Mouse (Mus musculus) forebrain, embryonic 11.5 days (tissue): ENCODE measurements around the gene Pop5. TPM values are rescaled to one million over a fixed set of nuclear protein-coding genes. Genes with fewer than 3 reads are reported as not detected.
A peak's percentile ranks its signal among the peaks of the same experiment; 100 is the strongest.

Experiments used
- ATAC-seq: fragments of 200-750 bp; cut with Nextera tagmentation; replicated peaks from 2 replicates; pipeline ENCODE4 v1.8.0; 2017; ENCODE audit warnings: moderate TSS enrichment; ENCODE audit not compliant: low FRiP score
- DNase-seq: peaks from one replicate; pipeline ENCODE4 v3.0.0-alpha.2; 2017; ENCODE audit warnings: low spot score
- H3K27ac ChIP-seq: fragments of 300-500 bp; sonication (generic); 2 replicates; pipeline ENCODE4 v1.5.1; 2014; ENCODE audit warnings: low read depth, low read length
- H3K27me3 ChIP-seq: fragments of 300-500 bp; sonication (generic); 2 replicates; pipeline ENCODE4 v1.6.1; 2014; ENCODE audit warnings: mild to moderate bottlenecking, low read length, mixed read lengths; ENCODE audit not compliant: control insufficient read depth, insufficient read depth
- H3K36me3 ChIP-seq: fragments of 300-500 bp; sonication (generic); 2 replicates; pipeline ENCODE4 v1.6.1; 2014; ENCODE audit warnings: mild to moderate bottlenecking, low read length, moderate library complexity, mixed read lengths; ENCODE audit not compliant: control insufficient read depth, insufficient read depth
- H3K4me1 ChIP-seq: fragments of 300-500 bp; sonication (generic); replicated peaks from 2 replicates; pipeline ENCODE4 v1.6.1; 2014; ENCODE audit warnings: low read length, mixed read lengths; ENCODE audit not compliant: control insufficient read depth, insufficient read depth
- H3K4me2 ChIP-seq: fragments of 300-500 bp; sonication (generic); 2 replicates; pipeline ENCODE4 v1.6.1; 2014; ENCODE audit warnings: low read depth, mild to moderate bottlenecking, low read length, moderate library complexity, mixed read lengths; ENCODE audit not compliant: severe bottlenecking
- H3K4me3 ChIP-seq: fragments of 300-500 bp; sonication (generic); 2 replicates; pipeline ENCODE4 v1.5.1; 2014; ENCODE audit warnings: low read depth, low read length
- H3K9ac ChIP-seq: fragments of 300-500 bp; sonication (generic); 2 replicates; pipeline ENCODE4 v1.6.1; 2014; ENCODE audit warnings: low read length
- H3K9me3 ChIP-seq: fragments of 300-500 bp; sonication (generic); 2 replicates; pipeline ENCODE4 v1.6.1; 2016; ENCODE audit warnings: low read length, mixed read lengths; ENCODE audit not compliant: control insufficient read depth
- WGBS: fragments of 180-500 bp; shearing (Covaris S2); extraction: QIAGEN DNeasy Blood & Tissue Kit; methylation state at CpG from one replicate; pipeline ENCODE4 v1.1.7; 2014; 5-methylcytosine and 5-hydroxymethylcytosine counted together
- polyA plus RNA-seq: library from polyadenylated mRNA; unstranded; fragments of >200 nt; fragmentation: Nextera tagmentation; extraction: Ambion mirVana; gene quantifications from 2 replicates; pipeline ENCODE4 v1.2.1, GENCODE M21; 2014

The Pop5 gene
- polyA plus RNA-seq, 1 experiment from 2014 or later: 105 TPM

GRCm38 (mm10) chr5:115262502-115263291 is 27.1 kb downstream of the Pop5 start:
- H3K4me2 ChIP-seq: no peak overlapping the region
- 91% methylated on average over 14 of the region's 14 CpGs for WGBS
- no peaks in the 10 kb centered on the region for H3K4me1 ChIP-seq
- no peak overlapping the region for H3K4me3 ChIP-seq
- H3K36me3 ChIP-seq: peaks cover 11% of the 10 kb centered on the region; the same call in 1 of the 2 replicates
- DNase-seq (no peak), ATAC-seq (no peak)
- H3K27me3 ChIP-seq: no peaks in the 10 kb centered on the region
- H3K27ac ChIP-seq: no peak overlapping the region
- H3K9ac ChIP-seq: no peak overlapping the region
- H3K9me3 ChIP-seq: no peaks in the 10 kb centered on the region

- Histone ChIP-seq H3K4me2 (no peak overlapping the region), H3K4me1 (peaks cover 8% of the 10 kb centered on the region), H3K36me3 (no peaks in the 10 kb centered on the region; the same call in 1 of the 2 replicates), H3K9me3 (no peaks in the 10 kb centered on the region), H3K27me3 (no peaks in the 10 kb centered on the region), H3K27ac (no peak overlapping the region), H3K9ac (no peak overlapping the region), H3K4me3 (no peak overlapping the region)
- 88% methylated on average over 5 of the region's 5 CpGs for WGBS
- ATAC-seq (no peak), DNase-seq (no peak)
Observed at GRCm38 (mm10) chr5:115266340-115266739, 30.7 kb downstream of the Pop5 start.

GRCm38 (mm10) chr5:115266787-115267468 is 31.3 kb downstream of the Pop5 start:
- Histone ChIP-seq H3K4me3 (no peak overlapping the region), H3K27ac (no peak overlapping the region), H3K9me3 (no peaks in the 10 kb centered on the region), H3K4me2 (no peak overlapping the region), H3K9ac (no peak overlapping the region), H3K36me3 (no peaks in the 10 kb centered on the region; the same call in 1 of the 2 replicates), H3K4me1 (peaks cover 8% of the 10 kb centered on the region), H3K27me3 (no peaks in the 10 kb centered on the region)
- DNase-seq: no peak
- no peak for ATAC-seq
- WGBS: 90% methylated on average over 8 of the region's 8 CpGs

- DNase-seq (no peak), ATAC-seq (no peak)
- H3K36me3 ChIP-seq: no peaks in the 10 kb centered on the region; the same call in 1 of the 2 replicates
- 0 out of 2 replicates have a peak overlapping the region, but pooled peaks have one; percentile 31 for H3K27ac ChIP-seq
- no peak overlapping the region for H3K4me2 ChIP-seq
- no peak overlapping the region for H3K4me3 ChIP-seq
- no peak overlapping the region for H3K9ac ChIP-seq
- WGBS: 91% methylated on average over 3 of the region's 3 CpGs
- peaks cover 8% of the 10 kb centered on the region for H3K4me1 ChIP-seq
- H3K9me3 ChIP-seq: no peaks in the 10 kb centered on the region
- no peaks in the 10 kb centered on the region for H3K27me3 ChIP-seq
Observed at GRCm38 (mm10) chr5:115267469-115268045, 31.9 kb downstream of the Pop5 start.

- no peaks in the 10 kb centered on the region for H3K27me3 ChIP-seq
- no peak for DNase-seq
- 87% methylated on average over 3 of the region's 3 CpGs for WGBS
Observed at GRCm38 (mm10) chr5:115268266-115268665, 32.6 kb downstream of the Pop5 start.

GRCm38 (mm10) chr5:115269969-115270368 is 34.3 kb downstream of the Pop5 start:
- Histone ChIP-seq H3K9ac (0 out of 2 replicates have a peak overlapping the region, but pooled peaks have one; percentile 97), H3K36me3 (no peaks in the 10 kb centered on the region; the same call in 1 of the 2 replicates), H3K9me3 (no peaks in the 10 kb centered on the region), H3K27ac (no peak overlapping the region), H3K4me2 (peak overlapping the region; percentile 83; the same call in 1 of the 2 replicates), H3K4me1 (peaks cover 8% of the 10 kb centered on the region), H3K4me3 (no peak overlapping the region), H3K27me3 (no peaks in the 10 kb centered on the region)
- DNase-seq (no peak), ATAC-seq (no peak)
- 96% methylated on average over 1 of the region's 1 CpGs for WGBS

More at GRCm38 (mm10) chr5:115268266-115268665, 32.6 kb downstream of the Pop5 start:
- Histone ChIP-seq H3K9me3 (no peaks in the 10 kb centered on the region), H3K27ac (no peak overlapping the region), H3K4me3 (no peak overlapping the region), H3K4me2 (0 out of 2 replicates have a peak overlapping the region, but pooled peaks have one; percentile 2), H3K36me3 (no peaks in the 10 kb centered on the region; the same call in 1 of the 2 replicates), H3K4me1 (peaks cover 8% of the 10 kb centered on the region), H3K9ac (no peak overlapping the region)
- ATAC-seq: no peak

GRCm38 (mm10) chr5:115271931-115272811 is 36.5 kb downstream of the Pop5 start:
- no peak for DNase-seq
- peak overlapping the region; percentile 99 for H3K4me3 ChIP-seq
- H3K27ac ChIP-seq: peak overlapping the region; percentile 70
- H3K9ac ChIP-seq: peak overlapping the region; percentile 97
- H3K9me3 ChIP-seq: no peaks in the 10 kb centered on the region
- no peaks in the 10 kb centered on the region for H3K27me3 ChIP-seq
- peak; percentile 45 for ATAC-seq
- under 1% methylated on average over 76 of the region's 77 CpGs for WGBS
- no peaks in the 10 kb centered on the region; the same call in 1 of the 2 replicates for H3K36me3 ChIP-seq
- H3K4me1 ChIP-seq: peaks cover 8% of the 10 kb centered on the region
- H3K4me2 ChIP-seq: peak overlapping the region; percentile 83
